Mouse (Mus musculus): ENCODE measurements at regions not wholly inside any gene's neighbourhood (a gene's known extent, or its start where the extent isn't known, plus 50 kb on each side); places are given as distances from the start of the nearest gene placed in this dataset.

GRCm38 (mm10) chr13:37644751-37645181, 133.4 kb upstream of the Rreb1 start:
- Histone ChIP-seq H3K9me3 (no peaks in the 10 kb centered on the region), H3K4me1 (peaks cover 17% of the 10 kb centered on the region), H3K36me3 (no peaks in the 10 kb centered on the region), H3K27ac (no peak overlapping the region), H3K27me3 (ENCODE audit: insufficient read depth, poor library complexity, severe bottlenecking) (no peaks in the 10 kb centered on the region), H3K4me3 (no peak overlapping the region)
- DNase-seq (ENCODE audit: low spot score) = no peak
- 79% methylated on average over 8 of the region's 8 CpGs for WGBS

GRCm38 (mm10) chr13:37649467-37650080, 128.6 kb upstream of the Rreb1 start:
- no peak for DNase-seq (ENCODE audit: low spot score)
- no peaks in the 10 kb centered on the region for H3K27me3 ChIP-seq (ENCODE audit: insufficient read depth, poor library complexity, severe bottlenecking)
- WGBS = 45% methylated on average over 9 of the region's 9 CpGs

GRCm38 (mm10) chr13:37651221-37651946, 126.8 kb upstream of the Rreb1 start:
- H3K27me3 ChIP-seq (ENCODE audit: insufficient read depth, poor library complexity, severe bottlenecking) = no peaks in the 10 kb centered on the region
- DNase-seq (ENCODE audit: low spot score) = no peak
- H3K36me3 ChIP-seq = no peaks in the 10 kb centered on the region
- H3K4me3 ChIP-seq = no peak overlapping the region
- H3K4me1 ChIP-seq = peaks cover 19% of the 10 kb centered on the region
- H3K9me3 ChIP-seq = no peaks in the 10 kb centered on the region
- 82% methylated on average over 10 of the region's 10 CpGs for WGBS
- no peak overlapping the region for H3K27ac ChIP-seq

More at GRCm38 (mm10) chr13:37649467-37650080, 128.6 kb upstream of the Rreb1 start:
- no peaks in the 10 kb centered on the region for H3K36me3 ChIP-seq
- no peaks in the 10 kb centered on the region for H3K9me3 ChIP-seq
- H3K27ac ChIP-seq = no peak overlapping the region
- no peak overlapping the region for H3K4me3 ChIP-seq
- H3K4me1 ChIP-seq = peaks cover 19% of the 10 kb centered on the region

GRCm38 (mm10) chr13:37654651-37655050, 123.5 kb upstream of the Rreb1 start:
- Histone ChIP-seq H3K4me1 (peaks cover 22% of the 10 kb centered on the region), H3K27ac (no peak overlapping the region), H3K9me3 (no peaks in the 10 kb centered on the region), H3K36me3 (no peaks in the 10 kb centered on the region), H3K27me3 (ENCODE audit: insufficient read depth, poor library complexity, severe bottlenecking) (no peaks in the 10 kb centered on the region), H3K4me3 (no peak overlapping the region)
- no peak for DNase-seq (ENCODE audit: low spot score)
- 72% methylated on average over 5 of the region's 5 CpGs for WGBS

- Histone ChIP-seq H3K27ac (peak overlapping the region; percentile 18; the same call in 1 of the 2 replicates), H3K27me3 (ENCODE audit: insufficient read depth, poor library complexity, severe bottlenecking) (no peaks in the 10 kb centered on the region), H3K9me3 (no peaks in the 10 kb centered on the region), H3K4me1 (peaks cover 9% of the 10 kb centered on the region; the same call in 1 of the 2 replicates), H3K36me3 (no peaks in the 10 kb centered on the region), H3K4me3 (no peak overlapping the region)
- 59% methylated on average over 16 of the region's 16 CpGs for WGBS
- DNase-seq (ENCODE audit: low spot score) = no peak
Measured at GRCm38 (mm10) chr13:37657248-37657647, 121.0 kb upstream of the Rreb1 start.

GRCm38 (mm10) chr13:37658034-37658433, 120.2 kb upstream of the Rreb1 start:
- H3K27ac ChIP-seq = no peak overlapping the region

GRCm38 (mm10) chr13:37658519-37658918, 119.7 kb upstream of the Rreb1 start:
- Histone ChIP-seq H3K4me3 (no peak overlapping the region), H3K9me3 (no peaks in the 10 kb centered on the region), H3K36me3 (no peaks in the 10 kb centered on the region), H3K27ac (peak overlapping the region; percentile 37; the same call in 1 of the 2 replicates), H3K27me3 (ENCODE audit: insufficient read depth, poor library complexity, severe bottlenecking) (no peaks in the 10 kb centered on the region), H3K4me1 (peaks cover 9% of the 10 kb centered on the region; the same call in 1 of the 2 replicates)
- DNase-seq (ENCODE audit: low spot score) = no peak
- 79% methylated on average over 6 of the region's 6 CpGs for WGBS

More at GRCm38 (mm10) chr13:37658034-37658433, 120.2 kb upstream of the Rreb1 start:
- Histone ChIP-seq H3K9me3 (no peaks in the 10 kb centered on the region), H3K4me1 (peaks cover 9% of the 10 kb centered on the region; the same call in 1 of the 2 replicates), H3K4me3 (no peak overlapping the region), H3K36me3 (no peaks in the 10 kb centered on the region), H3K27me3 (ENCODE audit: insufficient read depth, poor library complexity, severe bottlenecking) (no peaks in the 10 kb centered on the region)
- no peak for DNase-seq (ENCODE audit: low spot score)
- WGBS = 54% methylated on average over 2 of the region's 2 CpGs

- no peaks in the 10 kb centered on the region for H3K36me3 ChIP-seq
- DNase-seq (ENCODE audit: low spot score) = no peak
- H3K4me1 ChIP-seq = peaks cover 9% of the 10 kb centered on the region; the same call in 1 of the 2 replicates
- H3K27ac ChIP-seq = no peak overlapping the region
- no peaks in the 10 kb centered on the region for H3K27me3 ChIP-seq (ENCODE audit: insufficient read depth, poor library complexity, severe bottlenecking)
- 89% methylated on average over 4 of the region's 4 CpGs for WGBS
- no peaks in the 10 kb centered on the region for H3K9me3 ChIP-seq
- no peak overlapping the region for H3K4me3 ChIP-seq
Measured at GRCm38 (mm10) chr13:37660083-37660482, 118.1 kb upstream of the Rreb1 start.

- no peak overlapping the region for H3K4me3 ChIP-seq
- H3K27me3 ChIP-seq (ENCODE audit: insufficient read depth, poor library complexity, severe bottlenecking) = no peaks in the 10 kb centered on the region
- no peak for DNase-seq (ENCODE audit: low spot score)
- peaks cover 9% of the 10 kb centered on the region; the same call in 1 of the 2 replicates for H3K4me1 ChIP-seq
- H3K36me3 ChIP-seq = no peaks in the 10 kb centered on the region
- no peaks in the 10 kb centered on the region for H3K9me3 ChIP-seq
- H3K27ac ChIP-seq = no peak overlapping the region
Measured at GRCm38 (mm10) chr13:37660668-37661067, 117.5 kb upstream of the Rreb1 start.

- peaks cover 14% of the 10 kb centered on the region for H3K4me1 ChIP-seq
- H3K4me3 ChIP-seq = no peak overlapping the region
- no peaks in the 10 kb centered on the region for H3K36me3 ChIP-seq
- DNase-seq (ENCODE audit: low spot score) = no peak
- H3K9me3 ChIP-seq = no peaks in the 10 kb centered on the region
- no peak overlapping the region for H3K27ac ChIP-seq
- no peaks in the 10 kb centered on the region for H3K27me3 ChIP-seq (ENCODE audit: insufficient read depth, poor library complexity, severe bottlenecking)
- 70% methylated on average over 2 of the region's 2 CpGs for WGBS
Measured at GRCm38 (mm10) chr13:37664116-37664515, 114.1 kb upstream of the Rreb1 start.

GRCm38 (mm10) chr13:37666207-37667003, 111.8 kb upstream of the Rreb1 start:
- Histone ChIP-seq H3K4me3 (no peak overlapping the region), H3K9me3 (no peaks in the 10 kb centered on the region), H3K36me3 (no peaks in the 10 kb centered on the region), H3K4me1 (peaks cover 14% of the 10 kb centered on the region), H3K27me3 (ENCODE audit: insufficient read depth, poor library complexity, severe bottlenecking) (no peaks in the 10 kb centered on the region), H3K27ac (peak overlapping the region; percentile 56; the same call in 1 of the 2 replicates)
- 65% methylated on average over 22 of the region's 22 CpGs for WGBS
- DNase-seq (ENCODE audit: low spot score) = peak; percentile 82

- H3K4me1 ChIP-seq = peaks cover 17% of the 10 kb centered on the region
- no peak overlapping the region for H3K4me3 ChIP-seq
- no peaks in the 10 kb centered on the region for H3K9me3 ChIP-seq
- DNase-seq (ENCODE audit: low spot score) = no peak
- no peak overlapping the region for H3K27ac ChIP-seq
- H3K27me3 ChIP-seq (ENCODE audit: insufficient read depth, poor library complexity, severe bottlenecking) = no peaks in the 10 kb centered on the region
- no peaks in the 10 kb centered on the region for H3K36me3 ChIP-seq
- 36% methylated on average over 4 of the region's 4 CpGs for WGBS
Measured at GRCm38 (mm10) chr13:37667386-37667785, 110.8 kb upstream of the Rreb1 start.

- 67% methylated on average over 5 of the region's 5 CpGs for WGBS
- H3K36me3 ChIP-seq = no peaks in the 10 kb centered on the region
- peaks cover 21% of the 10 kb centered on the region for H3K4me1 ChIP-seq
- no peaks in the 10 kb centered on the region for H3K9me3 ChIP-seq
- DNase-seq (ENCODE audit: low spot score) = no peak
- no peaks in the 10 kb centered on the region for H3K27me3 ChIP-seq (ENCODE audit: insufficient read depth, poor library complexity, severe bottlenecking)
- H3K4me3 ChIP-seq = no peak overlapping the region
- H3K27ac ChIP-seq = no peak overlapping the region
Measured at GRCm38 (mm10) chr13:37667871-37668270, 110.3 kb upstream of the Rreb1 start.

Measured in heart, embryonic 10.5 days (tissue).